ENCODE assay signal across 14 mouse cellular contexts in genomic region chr14:97440326-97440725, GRCm38 (mm10).
"Had no signal": no experiment of that assay in that cellular context is flagged by ENCODE, and none has a peak within 500 bp of the region (broad histone marks: within the 10 kb centered on the region; RNA-seq: fewer than 3 reads in every experiment).

No protein-coding gene starts in this region.

- ATAC-seq: liver, embryonic 12.5 days; midbrain, embryonic 16.5 days had no signal

- H3K27ac ChIP-seq: kidney, embryonic 15.5 days; left cerebral cortex, adult 2 months; limb, embryonic 15.5 days; liver, embryonic 12.5 days; midbrain, embryonic 12.5 days; stomach, embryonic 15.5 days had no signal

- DNase-seq: kidney, adult 2 months; kidney, postnatal 14 days; lung, postnatal 4 days; right cerebral cortex, postnatal 14 days; thymus, adult 2 months; thymus, postnatal 25 days had no signal

- H3K4me1 ChIP-seq: kidney, embryonic 15.5 days; limb, embryonic 15.5 days; liver, embryonic 12.5 days; megakaryocyte, embryonic 14.5 days; midbrain, embryonic 12.5 days; stomach, embryonic 15.5 days had no signal

- H3K9ac ChIP-seq: kidney, embryonic 15.5 days; limb, embryonic 15.5 days; liver, embryonic 12.5 days; midbrain, embryonic 12.5 days; stomach, embryonic 15.5 days had no signal

- H3K4me2 ChIP-seq: kidney, embryonic 15.5 days; limb, embryonic 15.5 days; liver, embryonic 12.5 days; midbrain, embryonic 12.5 days; stomach, embryonic 15.5 days had no signal

- H3K27me3 ChIP-seq: kidney, embryonic 15.5 days; limb, embryonic 15.5 days; liver, embryonic 12.5 days; megakaryocyte, embryonic 14.5 days; midbrain, embryonic 12.5 days; stomach, embryonic 15.5 days had no signal

- H3K9me3 ChIP-seq: kidney, embryonic 15.5 days; limb, embryonic 15.5 days; liver, embryonic 12.5 days; megakaryocyte, embryonic 14.5 days; midbrain, embryonic 12.5 days; stomach, embryonic 15.5 days had no signal

- H3K4me3 ChIP-seq: kidney, embryonic 15.5 days; left cerebral cortex, adult 2 months; limb, embryonic 15.5 days; liver, embryonic 12.5 days; megakaryocyte, embryonic 14.5 days; midbrain, embryonic 12.5 days; stomach, embryonic 15.5 days had no signal

- H3K36me3 ChIP-seq: kidney, embryonic 15.5 days; limb, embryonic 15.5 days; liver, embryonic 12.5 days; midbrain, embryonic 12.5 days; stomach, embryonic 15.5 days had no signal
